Mouse (Mus musculus) neural tube, embryonic 14.5 days (tissue): ENCODE measurements around the gene Hrasls5. TPM values are rescaled to one million over a fixed set of nuclear protein-coding genes. Genes with fewer than 3 reads are reported as not detected.

Source experiments
- ATAC-seq: fragments of 200-750 bp; cut with Nextera tagmentation; 2 replicates; pipeline ENCODE4 v1.8.0; 2017; ENCODE audit warnings: low read depth, mild to moderate bottlenecking, moderate TSS enrichment, moderate library complexity
- H3K27ac ChIP-seq: fragments of 300-500 bp; sonication (generic); 2 replicates; pipeline ENCODE4 v1.5.1; 2014; ENCODE audit warnings: low read depth, mild to moderate bottlenecking, control low read depth, low read length, moderate library complexity, mixed read lengths
- H3K27me3 ChIP-seq: fragments of 300-500 bp; sonication (generic); 2 replicates; pipeline ENCODE4 v1.6.1; 2014; ENCODE audit warnings: low read length; ENCODE audit not compliant: control insufficient read depth, insufficient read depth
- H3K36me3 ChIP-seq: fragments of 300-500 bp; sonication (generic); 2 replicates; pipeline ENCODE4 v1.6.1; 2014; ENCODE audit warnings: low read length, mixed read lengths; ENCODE audit not compliant: control insufficient read depth, insufficient read depth
- H3K4me1 ChIP-seq: fragments of 300-500 bp; sonication (generic); 2 replicates; pipeline ENCODE4 v1.6.1; 2014; ENCODE audit warnings: low read length; ENCODE audit not compliant: control insufficient read depth, insufficient read depth
- H3K4me2 ChIP-seq: fragments of 300-500 bp; sonication (generic); 2 replicates; pipeline ENCODE4 v1.6.1; 2014; ENCODE audit warnings: mild to moderate bottlenecking, low read depth, low read length, control low read depth
- H3K4me3 ChIP-seq: fragments of 300-500 bp; sonication (generic); 2 replicates; pipeline ENCODE4 v1.5.1; 2014; ENCODE audit warnings: low read depth, low read length, control low read depth, mixed read lengths
- H3K9ac ChIP-seq: fragments of 300-500 bp; sonication (generic); replicated peaks from 2 replicates; pipeline ENCODE4 v1.6.1; 2014; ENCODE audit warnings: low read depth, mild to moderate bottlenecking, control low read depth, low read length, mixed read lengths
- H3K9me3 ChIP-seq: fragments of 300-500 bp; sonication (generic); 2 replicates; pipeline ENCODE4 v1.6.1; 2016; ENCODE audit warnings: low read length; ENCODE audit not compliant: control insufficient read depth
- WGBS: fragments of 180-500 bp; shearing (Covaris S2); extraction: QIAGEN DNeasy Blood & Tissue Kit; methylation state at CpG from one replicate; pipeline ENCODE4 v1.1.7; 2014; 5-methylcytosine and 5-hydroxymethylcytosine counted together
- polyA plus RNA-seq: library from polyadenylated mRNA; unstranded; fragments of >200 nt; fragmentation: Nextera tagmentation; extraction: Ambion mirVana; gene quantifications from 2 replicates; pipeline ENCODE4 v1.2.1, GENCODE M21; 2014

The Hrasls5 gene
- polyA plus RNA-seq, 1 experiment from 2014 or later, result not detected

DNA sequence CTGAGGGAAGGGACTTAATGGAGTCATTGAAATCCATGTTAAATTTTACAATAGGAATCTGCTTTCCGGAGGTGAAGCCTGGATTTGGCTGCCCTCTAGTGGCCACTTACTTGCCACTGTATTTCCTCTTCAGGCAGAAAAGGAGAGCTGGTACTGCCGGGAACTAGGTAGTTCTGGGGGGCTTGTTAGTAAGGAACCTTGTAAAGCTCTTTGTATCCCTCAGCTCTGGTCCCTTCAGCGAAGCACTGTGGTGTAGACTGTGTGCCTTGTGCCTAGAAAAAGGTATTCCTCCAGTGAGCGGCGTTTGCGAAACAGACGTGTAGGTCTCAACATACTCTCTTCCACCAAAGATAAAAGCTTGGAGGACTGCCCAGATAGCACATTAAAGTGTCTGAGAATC lies 5.4 kb downstream of the Hrasls5 start:
- Histone ChIP-seq H3K27me3 (no peaks in the 10 kb centered on the region), H3K9ac (no peak overlapping the region), H3K4me2 (no peak overlapping the region), H3K4me1 (no peaks in the 10 kb centered on the region), H3K36me3 (no peaks in the 10 kb centered on the region), H3K27ac (no peak overlapping the region), H3K9me3 (no peaks in the 10 kb centered on the region), H3K4me3 (no peak overlapping the region)
- WGBS, result 45% methylated on average over 7 of the region's 7 CpGs
- ATAC-seq, result peak; percentile 31; the same call in 1 of the 2 replicates

DNA sequence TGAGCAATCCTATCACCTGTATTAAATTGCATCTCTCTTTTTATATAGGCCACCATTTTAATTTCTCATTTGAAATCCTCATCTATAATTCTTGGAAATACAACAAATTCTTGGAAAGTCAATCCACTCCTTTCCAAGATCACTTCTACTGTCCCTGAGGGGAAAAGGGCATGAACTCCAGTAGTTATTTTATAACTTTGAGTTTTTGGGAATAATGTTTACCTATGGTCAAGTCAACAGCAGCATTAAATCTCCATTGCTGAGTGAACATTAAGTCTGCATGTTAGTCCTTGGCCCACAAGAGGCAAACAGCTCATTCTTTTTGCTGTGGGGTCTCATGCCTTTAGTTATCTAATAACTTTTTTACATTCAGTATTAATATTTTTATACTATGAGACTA lies 20.7 kb downstream of the Hrasls5 start:
- no peak overlapping the region for H3K4me3 ChIP-seq
- H3K4me1 ChIP-seq, result no peaks in the 10 kb centered on the region
- no peak for ATAC-seq
- no peaks in the 10 kb centered on the region for H3K36me3 ChIP-seq
- no peak overlapping the region for H3K27ac ChIP-seq
- H3K4me2 ChIP-seq, result no peak overlapping the region
- H3K9ac ChIP-seq, result no peak overlapping the region
- H3K27me3 ChIP-seq, result no peaks in the 10 kb centered on the region
- H3K9me3 ChIP-seq, result no peaks in the 10 kb centered on the region

DNA sequence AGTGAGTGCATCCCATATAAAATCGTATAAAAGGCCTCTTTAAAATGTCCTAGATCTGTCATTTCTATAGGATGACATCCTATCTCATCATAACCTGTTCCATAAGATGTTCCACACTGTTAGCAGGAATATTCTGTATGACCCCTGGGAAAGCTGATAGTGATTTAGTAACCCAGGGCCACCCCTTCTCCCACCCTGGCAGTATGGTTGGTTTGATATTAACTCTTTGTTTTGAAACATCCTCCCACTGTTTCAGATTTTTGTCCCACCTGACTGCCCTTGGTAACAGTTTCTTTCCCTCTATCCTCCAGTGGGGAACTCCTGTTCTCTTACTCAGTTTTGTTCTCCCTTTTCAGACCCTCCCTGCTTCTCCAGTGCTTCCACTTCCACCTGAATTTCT lies 21.4 kb downstream of the Hrasls5 start:
- ATAC-seq, result no peak
- H3K4me3 ChIP-seq, result no peak overlapping the region
- no peaks in the 10 kb centered on the region for H3K4me1 ChIP-seq
- H3K27me3 ChIP-seq, result no peaks in the 10 kb centered on the region
- no peak overlapping the region for H3K4me2 ChIP-seq
- no peaks in the 10 kb centered on the region for H3K9me3 ChIP-seq
- no peak overlapping the region for H3K9ac ChIP-seq
- WGBS, result 66% methylated on average over 1 of the region's 1 CpGs
- no peaks in the 10 kb centered on the region for H3K36me3 ChIP-seq
- H3K27ac ChIP-seq, result no peak overlapping the region

DNA sequence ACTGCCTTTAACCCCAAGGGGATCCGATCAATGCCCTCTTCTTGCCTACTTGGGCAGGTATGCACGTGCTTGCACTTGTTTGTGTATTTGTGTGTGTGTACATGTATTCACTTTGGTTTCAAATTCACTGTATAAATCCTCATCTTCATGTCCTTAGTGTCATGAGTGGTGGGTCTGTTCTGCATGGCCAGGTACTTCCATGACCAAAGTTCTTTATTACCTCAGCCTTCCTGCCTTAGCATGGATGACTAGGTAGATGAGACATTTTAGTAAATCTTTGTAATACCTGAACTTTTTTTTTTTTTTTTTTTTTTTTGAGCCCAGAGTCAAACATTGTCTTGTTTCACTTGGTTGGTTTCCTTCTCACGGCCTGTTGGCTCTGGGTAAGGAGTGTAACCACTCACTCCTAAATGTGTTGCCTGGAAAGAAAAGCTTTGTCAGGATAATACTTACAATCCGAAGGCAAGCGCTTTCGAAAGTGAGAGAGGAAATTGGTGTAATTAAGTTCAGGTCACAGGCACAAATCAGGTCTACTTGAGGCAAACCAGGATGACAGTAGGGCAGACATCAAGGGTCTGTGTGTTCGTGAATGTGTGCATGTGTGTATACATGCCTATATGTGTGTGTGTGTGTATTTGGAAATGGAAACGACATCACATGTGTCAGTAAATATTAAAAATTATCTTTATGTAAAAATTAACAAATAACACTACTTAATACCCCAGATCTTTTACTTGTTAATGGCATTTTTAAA lies 36.7 kb downstream of the Hrasls5 start:
- no peak overlapping the region for H3K4me3 ChIP-seq
- no peaks in the 10 kb centered on the region for H3K27me3 ChIP-seq
- no peak overlapping the region for H3K27ac ChIP-seq
- ATAC-seq, result no peak
- WGBS, result 86% methylated on average over 8 of the region's 8 CpGs
- H3K36me3 ChIP-seq, result no peaks in the 10 kb centered on the region
- H3K9ac ChIP-seq, result no peak overlapping the region
- no peak overlapping the region for H3K4me2 ChIP-seq
- no peaks in the 10 kb centered on the region for H3K4me1 ChIP-seq
- no peaks in the 10 kb centered on the region for H3K9me3 ChIP-seq

DNA sequence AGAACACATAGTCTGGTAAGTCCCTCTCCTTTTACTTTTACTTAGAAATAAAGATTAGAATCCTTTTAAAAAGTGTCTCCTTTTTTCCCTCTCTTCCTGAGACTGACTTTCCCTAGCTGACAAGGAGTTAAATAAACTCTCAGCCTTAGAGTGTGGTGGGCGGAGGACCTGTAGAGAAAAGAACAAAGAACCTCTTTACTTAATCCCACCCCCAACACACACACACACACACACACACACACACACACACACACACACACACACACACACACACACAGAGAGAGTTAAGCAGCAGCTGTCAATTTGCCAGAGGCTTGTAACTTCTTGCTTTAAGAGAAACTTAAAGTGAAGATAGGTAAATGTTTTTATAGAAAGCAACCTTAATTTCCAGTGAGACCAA lies 59.7 kb downstream of the Hrasls5 start:
- Histone ChIP-seq H3K4me2 (no peak overlapping the region), H3K9me3 (no peaks in the 10 kb centered on the region), H3K27ac (no peak overlapping the region), H3K27me3 (no peaks in the 10 kb centered on the region), H3K36me3 (no peaks in the 10 kb centered on the region), H3K9ac (no peak overlapping the region), H3K4me1 (no peaks in the 10 kb centered on the region), H3K4me3 (no peak overlapping the region)
- no peak for ATAC-seq
- WGBS, result 11% methylated on average over 1 of the region's 1 CpGs

DNA sequence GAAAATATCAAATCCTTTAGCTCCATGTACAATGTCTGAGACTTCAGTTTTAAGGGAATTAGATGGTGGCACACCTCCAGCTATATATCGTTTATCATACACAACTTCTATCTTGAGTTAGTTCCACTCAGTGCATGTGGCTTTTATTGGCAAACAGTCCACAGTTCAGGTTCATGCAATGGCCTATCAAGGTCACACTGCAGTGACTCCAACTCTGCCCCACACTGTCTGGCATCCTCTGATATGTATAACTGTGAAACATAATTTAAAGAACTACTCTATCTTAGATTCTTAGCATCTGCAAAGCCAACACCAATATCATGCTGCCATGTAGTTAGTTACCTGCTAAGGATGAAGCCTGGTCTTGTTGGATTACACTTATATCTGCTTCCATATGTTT lies 75.6 kb downstream of the Hrasls5 start:
- no peak overlapping the region for H3K4me2 ChIP-seq
- 94% methylated on average over 1 of the region's 1 CpGs for WGBS
- no peak overlapping the region for H3K4me3 ChIP-seq
- no peak for ATAC-seq
- H3K27me3 ChIP-seq, result no peaks in the 10 kb centered on the region
- H3K4me1 ChIP-seq, result no peaks in the 10 kb centered on the region
- no peak overlapping the region for H3K27ac ChIP-seq
- no peak overlapping the region for H3K9ac ChIP-seq
- no peaks in the 10 kb centered on the region for H3K36me3 ChIP-seq
- no peaks in the 10 kb centered on the region for H3K9me3 ChIP-seq

Other genes starting within 250 kb of the Hrasls5 start
- gene Spindoc, start 229.5 kb upstream of the Hrasls5 start, polyA plus RNA-seq, result 15.8 and 22.6 TPM in 2 replicates
- 17.0 and 17.2 TPM in 2 replicates for gene 2700081O15Rik, start 194.9 kb upstream of the Hrasls5 start, polyA plus RNA-seq
- 482 and 576 TPM in 2 replicates for gene Rtn3, start 129.3 kb upstream of the Hrasls5 start, polyA plus RNA-seq
- gene Atl3, start 118.5 kb upstream of the Hrasls5 start, polyA plus RNA-seq, result 7.4 and 8.1 TPM in 2 replicates
- gene Pla2g16, start 55.1 kb upstream of the Hrasls5 start, polyA plus RNA-seq, result 2.4 and 4.1 TPM in 2 replicates
- gene Lgals12, start 5.3 kb upstream of the Hrasls5 start, polyA plus RNA-seq, result 0.16 and 0.17 TPM in 2 replicates
- gene Slc22a19, start 98.8 kb downstream of the Hrasls5 start, polyA plus RNA-seq, result not detected in 2 replicates
- gene Slc22a26, start 190.1 kb downstream of the Hrasls5 start, polyA plus RNA-seq, result not detected in 2 replicates